Mouse (Mus musculus) testis, adult 2 months (tissue): ENCODE measurements around the gene Rpl6.

Experiments used
- CTCF ChIP-seq: fragments of 200-500 bp; IDR thresholded peaks from 2 replicates; pipeline ENCODE4 v1.5.1; 2012; ENCODE audit warnings: low read depth, mild to moderate bottlenecking, inconsistent platforms, low read length, moderate library complexity; ENCODE audit not compliant: control insufficient read depth, insufficient read depth, insufficient replicate concordance
- POLR2A ChIP-seq: fragments of 200-500 bp; IDR thresholded peaks from 2 replicates; pipeline ENCODE4 v1.6.1; 2012; ENCODE audit warnings: low read depth, mild to moderate bottlenecking, inconsistent platforms, low read length, moderate library complexity; ENCODE audit not compliant: control insufficient read depth

GRCm38 (mm10) chr5:121202467-121202866 lies 1.8 kb upstream of the Rpl6 start:
- TF ChIP-seq POLR2A (no peak), CTCF (no peak)
